In the genomic region with DNA sequence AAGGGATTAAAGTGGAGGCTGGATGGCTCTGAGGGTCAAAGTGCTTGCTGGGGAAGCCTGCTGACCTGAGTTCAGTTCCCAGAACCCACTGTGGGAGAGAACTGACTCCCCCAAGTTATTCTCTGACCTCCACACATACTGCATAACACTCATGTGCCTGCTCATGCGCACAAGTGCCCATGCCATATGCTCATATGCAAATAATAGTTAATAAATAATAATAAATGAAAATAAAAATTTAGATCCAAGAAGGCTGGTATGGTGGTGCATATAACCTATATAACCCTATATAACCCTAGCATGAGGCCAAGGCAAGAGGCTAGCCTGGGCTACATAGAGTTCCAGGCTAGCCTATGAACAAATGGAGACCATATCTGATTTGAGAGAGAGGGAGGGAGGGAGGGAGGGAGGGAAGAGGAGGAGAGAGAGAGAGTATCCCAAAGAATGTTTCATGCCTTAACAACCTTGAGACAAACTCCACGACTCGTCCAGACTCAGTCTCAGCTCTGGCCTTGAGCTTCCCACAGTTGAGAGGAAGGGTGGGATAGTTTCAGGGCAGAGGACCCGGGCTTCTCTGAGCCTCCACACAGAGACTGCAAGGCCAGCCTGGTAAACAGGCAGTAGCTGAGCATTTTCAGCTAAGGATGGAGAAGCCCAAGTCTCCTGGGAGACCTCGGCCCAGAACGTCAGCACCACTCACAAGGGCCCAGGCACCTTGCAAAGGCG, we compare ENCODE assay signal across 13 mouse cellular contexts. TPM values are rescaled to one million over a fixed set of nuclear protein-coding genes. Genes with fewer than 3 reads are reported as not detected.
DNase-seq lines count a peak whose midpoint lies in the region; ATAC-seq and TF ChIP-seq lines count a peak whose summit lies in the region.
"Had no signal": no experiment of that assay in that cellular context is flagged by ENCODE, and none has a peak within 500 bp of the region (broad histone marks: within the 10 kb centered on the region; RNA-seq: fewer than 3 reads in every experiment).

No protein-coding gene starts in this region.

- no peak for TF ChIP-seq CTCF in liver, adult 2 months (IDR thresholded peaks at IDR 0.05; ENCODE audit: low read depth, low read length)

- no peaks in the 10 kb centered on the region for H3K36me3 ChIP-seq in erythroblast, embryonic 14.5 days (ENCODE audit: control insufficient read depth)
- no peaks in the 10 kb centered on the region for H3K36me3 ChIP-seq in liver, adult 2 months (ENCODE audit: control insufficient read depth, insufficient read depth, low read length)
- H3K36me3 ChIP-seq in midbrain, embryonic 16.5 days (ENCODE audit: control insufficient read depth, insufficient read depth, low read length) = no peaks in the 10 kb centered on the region
- H3K36me3 ChIP-seq: embryonic facial prominence, embryonic 13.5 days; lung, embryonic 15.5 days had no signal

- peak overlapping the region; percentile 45 for H3K4me3 ChIP-seq in erythroblast, embryonic 14.5 days (replicated peaks)
- peak overlapping the region; percentile 43 for H3K4me3 ChIP-seq in liver, adult 2 months (ENCODE audit: insufficient read depth, low read depth, low read length)
- peak overlapping the region; percentile 52 for H3K4me3 ChIP-seq in brown adipose tissue, adult 24 weeks (ENCODE audit: insufficient read depth, low read depth, low read length)
- no peak overlapping the region for H3K4me3 ChIP-seq in midbrain, embryonic 16.5 days (ENCODE audit: low read depth, low read length)
- H3K4me3 ChIP-seq: embryonic facial prominence, embryonic 13.5 days; forebrain, embryonic 13.5 days; lung, embryonic 15.5 days had no signal

- DNase-seq in liver, adult 2 months (ENCODE audit: extremely low read depth, low read depth, low spot score) = no peak
- DNase-seq in liver = no peak
- DNase-seq in thymus, postnatal 25 days = no peak
- DNase-seq: cerebellum, postnatal 10 days had no signal

- ATAC-seq in erythroblast, adult 5-6 weeks (replicated peaks; ENCODE audit: low FRiP score, poor library complexity, severe bottlenecking) = no peak
- 0 out of 2 replicates have a peak, but pooled peaks have one; percentile 1 for ATAC-seq in megakaryocyte, adult 5-6 weeks (ENCODE audit: poor library complexity, severe bottlenecking)
- ATAC-seq in midbrain, embryonic 16.5 days = no peak
- ATAC-seq: forebrain, embryonic 13.5 days had no signal

- peak overlapping the region; percentile 24 for H3K9ac ChIP-seq in liver, adult 2 months (ENCODE audit: low read depth, low read length)
- H3K9ac ChIP-seq in midbrain, embryonic 16.5 days (ENCODE audit: low read depth, low read length) = no peak overlapping the region
- H3K9ac ChIP-seq: embryonic facial prominence, embryonic 13.5 days; forebrain, embryonic 13.5 days; lung, embryonic 15.5 days had no signal

- no peak overlapping the region for H3K4me2 ChIP-seq in midbrain, embryonic 16.5 days (ENCODE audit: low read length)
- H3K4me2 ChIP-seq: embryonic facial prominence, embryonic 13.5 days; forebrain, embryonic 13.5 days; lung, embryonic 15.5 days; midbrain, embryonic 11.5 days had no signal

- no peak overlapping the region; the same call in 1 of the 2 replicates for H3K27ac ChIP-seq in liver, adult 2 months (replicated peaks; ENCODE audit: insufficient read depth, low read depth, low read length)
- peak overlapping the region; percentile 52; the same call in 1 of the 2 replicates for H3K27ac ChIP-seq in brown adipose tissue, adult 24 weeks (replicated peaks; ENCODE audit: low read depth, low read length)
- no peak overlapping the region for H3K27ac ChIP-seq in midbrain, embryonic 16.5 days (ENCODE audit: low read length)
- H3K27ac ChIP-seq: embryonic facial prominence, embryonic 13.5 days; forebrain, embryonic 13.5 days; lung, embryonic 15.5 days had no signal

- H3K79me2 ChIP-seq in liver, adult 2 months (ENCODE audit: control insufficient read depth, insufficient read depth, low read length) = no peaks in the 10 kb centered on the region

- TF ChIP-seq POLR2A in liver, adult 2 months (IDR thresholded peaks at IDR 0.05; ENCODE audit: extremely low read depth, insufficient read depth, low read length) = no peak

- H3K4me1 ChIP-seq in erythroblast, embryonic 14.5 days (ENCODE audit: control insufficient read depth) = peaks cover 24% of the 10 kb centered on the region
- no peaks in the 10 kb centered on the region for H3K4me1 ChIP-seq in liver, adult 2 months (ENCODE audit: control insufficient read depth, insufficient read depth, low read length)
- H3K4me1 ChIP-seq in brown adipose tissue, adult 24 weeks (ENCODE audit: control insufficient read depth, insufficient read depth, insufficient read length, low read length) = no peaks in the 10 kb centered on the region
- H3K4me1 ChIP-seq in midbrain, embryonic 16.5 days (ENCODE audit: control insufficient read depth, insufficient read depth, low read length) = no peaks in the 10 kb centered on the region
- H3K4me1 ChIP-seq: embryonic facial prominence, embryonic 13.5 days; lung, embryonic 15.5 days had no signal

- no peaks in the 10 kb centered on the region for H3K27me3 ChIP-seq in erythroblast, embryonic 14.5 days (ENCODE audit: control insufficient read depth)
- H3K27me3 ChIP-seq in liver, adult 2 months (ENCODE audit: control insufficient read depth, insufficient read depth, low read length) = no peaks in the 10 kb centered on the region
- no peaks in the 10 kb centered on the region for H3K27me3 ChIP-seq in midbrain, embryonic 16.5 days (ENCODE audit: control insufficient read depth, insufficient read depth, low read depth, low read length)
- H3K27me3 ChIP-seq: embryonic facial prominence, embryonic 13.5 days; forebrain, embryonic 13.5 days; lung, embryonic 15.5 days had no signal

- 80% methylated on average over 7 of the region's 7 CpGs for WGBS in liver, adult 2 months
- WGBS in midbrain, embryonic 16.5 days = 84% methylated on average over 7 of the region's 7 CpGs

- no peaks in the 10 kb centered on the region for H3K9me3 ChIP-seq in erythroblast, embryonic 14.5 days (ENCODE audit: control insufficient read depth, low read length)
- H3K9me3 ChIP-seq in midbrain, embryonic 16.5 days (replicated peaks; ENCODE audit: control insufficient read depth, low read length, poor library complexity, severe bottlenecking) = no peaks in the 10 kb centered on the region
- H3K9me3 ChIP-seq: embryonic facial prominence, embryonic 13.5 days; forebrain, embryonic 13.5 days; lung, embryonic 15.5 days had no signal

RNA-seq across cellular contexts. Expression of gene Selplg, which starts 2.7 kb away (rescaled TPM):
- 1.1 and 1.4 TPM in 2 replicates for polyA plus RNA-seq in erythroblast, embryonic 14.5 days (2012)
- total RNA-seq in erythroblast, adult 5-6 weeks (2015; ENCODE audit: low replicate concordance) = 85.1 and 133 TPM in 2 replicates
- total RNA-seq in erythroblast, adult 5-6 weeks (2017; ENCODE audit: low replicate concordance) = 30.2 and 34.8 TPM in 2 replicates
- 1.1 and 2.3 TPM in 2 replicates for total RNA-seq in liver, adult 2 months (2014; rRNA removed)
- 5.4 and 6.2 TPM in 2 replicates for polyA plus RNA-seq in liver, adult 2 months (2012; rRNA removed)
- 5.5 and 6.0 TPM in 2 replicates for polyA plus RNA-seq in brown adipose tissue, adult 24 weeks (2012; ENCODE audit: insufficient read depth, insufficient read length, missing spikeins)
- total RNA-seq in megakaryocyte, adult 5-6 weeks (2015) = 718 and 733 TPM in 2 replicates
- 291 and 312 TPM in 2 replicates for total RNA-seq in megakaryocyte, adult 5-6 weeks (2017)
- 1.6 and 2.0 TPM in 2 replicates for polyA plus RNA-seq in midbrain, embryonic 16.5 days (2015; fragmentation: Nextera tagmentation; extraction: Ambion mirVana)

RNA-seq across cellular contexts. Expression of gene Tmem119, which starts 29.4 kb away (rescaled TPM):
- polyA plus RNA-seq in erythroblast, embryonic 14.5 days (2012) = 0.03 TPM in 2 replicates
- 2.7 TPM in 1 of 2 replicates, not detected in the other for total RNA-seq in erythroblast, adult 5-6 weeks (2015; ENCODE audit: low replicate concordance)
- 1.1 TPM in 1 of 2 replicates, not detected in the other for total RNA-seq in erythroblast, adult 5-6 weeks (2017; ENCODE audit: low replicate concordance)
- 0.27 and 0.46 TPM in 2 replicates for total RNA-seq in liver, adult 2 months (2014; rRNA removed)
- polyA plus RNA-seq in liver, adult 2 months (2012; rRNA removed) = 0.73 and 0.83 TPM in 2 replicates
- polyA plus RNA-seq in brown adipose tissue, adult 24 weeks (2012; ENCODE audit: insufficient read depth, insufficient read length, missing spikeins) = 0.83 and 1.5 TPM in 2 replicates
- total RNA-seq in megakaryocyte, adult 5-6 weeks (2015) = 1.9 and 2.8 TPM in 2 replicates
- 2.3 and 3.2 TPM in 2 replicates for total RNA-seq in megakaryocyte, adult 5-6 weeks (2017)
- polyA plus RNA-seq in midbrain, embryonic 16.5 days (2015; fragmentation: Nextera tagmentation; extraction: Ambion mirVana) = 4.8 and 5.0 TPM in 2 replicates

RNA-seq across cellular contexts. Expression of gene Iscu, which starts 57.2 kb away (rescaled TPM):
- polyA plus RNA-seq in erythroblast, embryonic 14.5 days (2012) = 16.5 and 25.3 TPM in 2 replicates
- total RNA-seq in erythroblast, adult 5-6 weeks (2015; ENCODE audit: low replicate concordance) = 137 and 178 TPM in 2 replicates
- total RNA-seq in erythroblast, adult 5-6 weeks (2017; ENCODE audit: low replicate concordance) = 139 and 170 TPM in 2 replicates
- total RNA-seq in liver, adult 2 months (2014; rRNA removed) = 121 and 133 TPM in 2 replicates
- polyA plus RNA-seq in liver, adult 2 months (2012; rRNA removed) = 104 and 121 TPM in 2 replicates
- 426 and 447 TPM in 2 replicates for polyA plus RNA-seq in brown adipose tissue, adult 24 weeks (2012; ENCODE audit: insufficient read depth, insufficient read length, missing spikeins)
- 107 and 114 TPM in 2 replicates for total RNA-seq in megakaryocyte, adult 5-6 weeks (2015)
- 80.8 and 95.5 TPM in 2 replicates for total RNA-seq in megakaryocyte, adult 5-6 weeks (2017)
- 77.8 and 84.5 TPM in 2 replicates for polyA plus RNA-seq in midbrain, embryonic 16.5 days (2015; fragmentation: Nextera tagmentation; extraction: Ambion mirVana)

RNA-seq across cellular contexts. Expression of gene Sart3, which starts 57.4 kb away (rescaled TPM):
- 2.2 and 3.0 TPM in 2 replicates for polyA plus RNA-seq in erythroblast, embryonic 14.5 days (2012)
- total RNA-seq in erythroblast, adult 5-6 weeks (2015; ENCODE audit: low replicate concordance) = 4.0 and 6.1 TPM in 2 replicates
- total RNA-seq in erythroblast, adult 5-6 weeks (2017; ENCODE audit: low replicate concordance) = 13.8 and 23.1 TPM in 2 replicates
- total RNA-seq in liver, adult 2 months (2014; rRNA removed) = 6.0 and 7.7 TPM in 2 replicates
- polyA plus RNA-seq in liver, adult 2 months (2012; rRNA removed) = 6.3 and 9.0 TPM in 2 replicates
- 5.9 and 11.4 TPM in 2 replicates for polyA plus RNA-seq in brown adipose tissue, adult 24 weeks (2012; ENCODE audit: insufficient read depth, insufficient read length, missing spikeins)
- 9.9 and 11.9 TPM in 2 replicates for total RNA-seq in megakaryocyte, adult 5-6 weeks (2015)
- 26.1 and 28.3 TPM in 2 replicates for total RNA-seq in megakaryocyte, adult 5-6 weeks (2017)
- 39.8 and 47.5 TPM in 2 replicates for polyA plus RNA-seq in midbrain, embryonic 16.5 days (2015; fragmentation: Nextera tagmentation; extraction: Ambion mirVana)
